Mouse (Mus musculus) heart, adult 2 months (tissue): ENCODE measurements at regions not wholly inside any gene's neighbourhood (a gene's known extent, or its start where the extent isn't known, plus 50 kb on each side); places are given as distances from the start of the nearest gene placed in this dataset.

Source experiments
- CTCF ChIP-seq: fragments of 200-600 bp; IDR thresholded peaks from 2 replicates; pipeline ENCODE4 v1.8.1; 2022; ENCODE audit warnings: antibody characterized with exemption, mild to moderate bottlenecking, moderate library complexity
- EP300 ChIP-seq: fragments of 200-500 bp; IDR thresholded peaks from 2 replicates; pipeline ENCODE4 v1.6.1; 2011; ENCODE audit warnings: low read depth, low read length, control low read depth; ENCODE audit not compliant: insufficient read depth
- POLR2A ChIP-seq: fragments of 200-500 bp; IDR thresholded peaks from 2 replicates; pipeline ENCODE4 v1.6.1; 2011; ENCODE audit warnings: mild to moderate bottlenecking, low read depth, low read length, control low read depth; ENCODE audit not compliant: insufficient read depth

GRCm38 (mm10) chr16:77359190-77359589 is 242.7 kb downstream of the Gm11146 start:
- TF ChIP-seq POLR2A (no peak), CTCF (no peak), EP300 (no peak)
